Mouse (Mus musculus) kidney, adult 18-20 months (tissue): ENCODE data around the gene Plcb4.
"Not testable (repeated sequence)": the region's sequence is repeated elsewhere in the genome, so short reads cannot be mapped to it uniquely, and the experiment has no call there.

Source experiments
- DNase-seq: peaks from one replicate; pipeline ENCODE4 v3.0.0; 2021

Gene Plcb4

DNA sequence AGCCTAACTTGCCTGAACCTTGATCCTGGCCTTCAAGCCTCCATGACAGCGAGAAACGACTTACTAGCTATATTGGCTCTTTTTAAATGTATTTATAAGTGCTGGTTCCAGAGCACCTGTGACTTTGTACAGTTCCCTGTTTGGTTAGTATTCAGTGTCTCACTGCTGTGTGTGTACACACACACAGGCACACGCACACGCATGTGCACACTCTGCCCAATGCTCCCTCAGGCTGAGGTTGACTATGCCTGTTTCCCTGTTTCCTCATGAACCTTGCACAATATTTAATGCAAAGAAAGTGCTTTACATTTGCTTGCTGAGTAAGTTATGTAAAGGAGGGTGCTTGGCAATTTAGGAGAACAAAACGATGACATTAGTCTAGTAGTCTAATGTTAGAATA, 16.5 kb downstream of the Plcb4 start:
- no peak for DNase-seq

DNA sequence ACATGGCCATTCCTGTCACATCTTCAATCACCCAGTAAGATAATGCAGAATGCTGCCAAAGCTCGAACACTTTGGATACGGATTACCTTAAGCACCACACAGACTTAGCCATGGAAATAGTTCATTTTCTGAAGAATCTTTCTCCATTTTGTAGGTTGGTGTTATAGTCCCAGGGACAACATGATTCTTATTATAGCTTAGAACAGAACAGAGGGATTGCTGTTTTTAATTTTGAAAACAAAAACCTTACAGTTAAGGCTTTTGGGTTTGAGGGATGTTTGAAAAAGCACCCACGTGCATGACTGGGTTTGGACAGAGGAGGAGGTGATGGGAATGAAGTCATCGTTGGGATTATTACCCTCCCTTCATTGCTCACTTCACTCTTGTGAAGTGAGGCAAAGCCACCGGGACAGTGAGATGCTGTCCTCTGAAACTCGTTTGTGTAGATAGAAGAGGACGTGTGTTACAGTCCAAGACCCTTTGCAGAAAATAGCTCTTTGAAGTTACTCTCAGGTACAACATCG, 18.2 kb downstream of the Plcb4 start:
- no peak for DNase-seq

DNA sequence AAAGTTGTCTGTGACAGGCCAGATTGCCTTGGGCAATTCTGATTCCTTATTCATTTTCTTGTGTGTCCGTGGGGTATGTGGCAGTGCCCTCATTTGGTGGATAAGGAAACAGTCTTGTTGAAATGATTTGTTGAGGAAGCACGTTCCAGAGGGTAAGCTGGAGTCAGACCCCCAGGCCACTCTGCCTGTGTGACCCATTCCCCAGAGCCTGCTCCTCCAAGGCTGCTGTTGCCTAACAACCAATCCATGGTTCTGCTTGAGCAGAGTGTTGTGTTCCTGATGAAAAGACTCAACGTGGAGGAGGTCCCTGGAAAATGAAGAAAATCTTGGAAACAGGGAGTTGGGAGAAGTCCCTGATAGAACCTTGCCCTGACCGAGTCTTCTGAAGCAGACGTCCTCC, 18.8 kb downstream of the Plcb4 start:
- DNase-seq = no peak

DNA sequence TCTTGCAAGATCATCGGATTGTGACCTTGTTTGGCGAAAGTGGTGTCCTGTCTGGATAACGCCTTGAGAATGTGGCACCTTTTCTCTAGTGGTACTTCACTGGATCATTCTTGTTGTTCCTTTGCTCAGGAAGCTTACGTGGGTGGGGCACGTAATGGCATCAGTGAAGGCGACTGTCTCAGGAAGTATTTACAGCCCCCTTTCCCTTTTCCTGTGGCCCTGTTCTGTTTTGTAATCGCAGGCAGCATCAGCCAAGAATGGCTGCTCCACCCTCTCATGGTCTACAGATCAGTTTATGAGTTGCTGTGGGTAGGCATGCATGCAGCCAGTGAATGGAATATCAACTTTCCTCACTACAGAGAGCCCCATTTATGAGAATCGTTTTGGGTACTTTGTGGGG, 21.2 kb downstream of the Plcb4 start:
- no peak for DNase-seq

DNA sequence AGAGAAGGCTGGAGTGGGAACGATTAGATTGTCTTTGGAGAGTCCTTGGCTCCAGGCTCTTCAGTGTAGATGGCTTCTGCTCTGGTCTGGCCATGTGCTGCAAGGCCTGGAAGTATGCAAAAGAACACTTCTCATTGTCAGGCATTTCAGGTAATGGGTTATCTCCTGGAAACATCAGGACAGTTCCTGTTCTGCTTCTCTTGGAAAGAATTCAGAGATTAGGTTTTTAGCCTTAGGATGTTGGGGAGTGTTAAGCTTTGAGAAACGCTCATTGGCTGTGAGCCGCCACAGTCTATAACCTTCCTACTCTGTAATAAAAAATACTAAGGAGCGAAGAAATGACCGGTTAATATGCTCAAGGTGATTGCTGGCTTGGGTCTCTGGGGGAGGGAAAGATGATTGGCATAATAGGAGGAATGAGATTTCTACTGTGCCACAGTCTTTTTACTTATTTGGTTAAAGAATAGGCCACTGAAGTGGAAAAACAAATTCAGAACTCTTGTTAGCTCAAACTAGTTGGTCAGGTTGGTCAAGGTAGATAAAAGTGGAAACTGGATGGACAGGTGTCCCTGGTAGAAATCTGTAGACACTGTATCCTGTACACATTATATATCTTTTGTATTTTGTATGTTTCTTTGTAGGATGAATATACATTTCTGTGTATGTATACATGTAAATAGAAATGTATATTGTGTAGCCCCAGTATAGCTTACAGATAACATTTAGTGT, 21.8 kb downstream of the Plcb4 start:
- no peak for DNase-seq

DNA sequence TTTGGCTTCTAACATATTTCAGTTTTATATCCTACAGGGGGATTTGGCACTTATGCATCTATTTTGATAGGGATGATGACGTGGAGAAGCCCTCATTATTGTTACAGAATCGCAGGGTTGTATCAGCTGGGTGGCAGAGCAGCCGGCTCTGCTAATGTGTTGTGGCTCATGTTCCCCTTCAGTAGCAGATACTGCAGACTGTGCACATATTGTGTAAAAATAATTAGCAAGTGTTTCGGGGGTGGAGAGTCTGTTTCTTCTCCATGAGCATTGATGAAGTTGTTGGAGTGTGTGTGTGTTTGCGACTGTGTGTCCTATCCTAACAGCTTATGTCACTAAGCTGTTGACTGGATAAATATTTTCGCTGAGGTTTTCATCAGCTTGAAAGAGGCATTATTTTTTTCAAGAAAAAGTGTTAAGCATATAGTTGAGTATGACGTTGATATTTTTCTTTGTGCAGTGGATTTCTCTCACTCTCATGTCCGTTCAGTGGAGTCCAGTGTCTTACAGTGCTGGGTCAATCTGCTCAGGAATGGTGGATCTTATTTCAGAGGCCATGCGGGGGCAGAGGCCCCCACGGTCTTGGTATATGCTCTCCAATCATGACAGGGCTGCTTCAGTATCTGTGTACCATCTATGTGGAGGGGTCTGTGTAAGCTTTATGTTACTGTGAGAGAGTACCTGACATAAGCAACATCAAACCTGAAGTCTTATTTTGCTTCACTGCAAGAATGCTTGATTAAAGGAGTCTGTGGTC, 25.1 kb downstream of the Plcb4 start:
- no peak for DNase-seq

DNA sequence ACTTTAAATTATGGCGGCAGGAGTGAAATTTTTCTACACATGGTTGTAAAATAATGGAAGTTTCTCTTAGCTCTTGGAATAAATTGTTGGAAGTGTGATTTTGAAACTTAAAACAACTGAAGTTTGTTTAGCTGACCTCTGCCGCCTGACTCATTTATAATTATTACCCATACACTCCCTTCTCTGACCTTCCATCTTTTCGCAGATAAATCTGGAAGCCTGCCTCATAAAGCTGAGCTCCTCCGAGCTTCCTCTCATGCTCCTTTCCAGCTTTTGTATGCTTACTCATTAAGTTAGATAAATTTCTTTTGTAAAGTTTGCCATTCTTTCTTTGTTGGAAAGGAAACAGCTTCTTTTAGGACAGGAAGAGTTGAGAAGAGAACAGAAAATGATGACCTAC, 27.9 kb downstream of the Plcb4 start:
- no peak for DNase-seq

DNA sequence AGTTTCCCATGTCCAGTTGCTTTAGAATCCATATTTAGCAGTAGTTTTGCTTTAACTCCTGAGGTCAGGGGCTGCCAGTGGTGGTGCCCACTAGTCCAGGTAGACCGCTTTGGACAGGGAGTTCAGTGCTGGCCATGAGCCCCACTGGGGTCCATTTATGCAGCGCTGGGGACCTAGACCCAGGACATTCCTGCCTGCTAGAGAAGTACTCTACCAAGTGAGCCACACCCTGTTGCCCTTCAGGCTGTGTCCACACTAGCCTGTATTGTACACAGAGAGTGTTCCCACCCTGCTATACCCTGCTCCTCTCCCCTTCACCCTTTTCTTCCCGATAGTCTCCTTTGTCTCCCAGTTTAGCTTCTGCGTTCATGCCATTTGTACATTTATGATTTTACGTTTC, 28.8 kb downstream of the Plcb4 start:
- DNase-seq = no peak

DNA sequence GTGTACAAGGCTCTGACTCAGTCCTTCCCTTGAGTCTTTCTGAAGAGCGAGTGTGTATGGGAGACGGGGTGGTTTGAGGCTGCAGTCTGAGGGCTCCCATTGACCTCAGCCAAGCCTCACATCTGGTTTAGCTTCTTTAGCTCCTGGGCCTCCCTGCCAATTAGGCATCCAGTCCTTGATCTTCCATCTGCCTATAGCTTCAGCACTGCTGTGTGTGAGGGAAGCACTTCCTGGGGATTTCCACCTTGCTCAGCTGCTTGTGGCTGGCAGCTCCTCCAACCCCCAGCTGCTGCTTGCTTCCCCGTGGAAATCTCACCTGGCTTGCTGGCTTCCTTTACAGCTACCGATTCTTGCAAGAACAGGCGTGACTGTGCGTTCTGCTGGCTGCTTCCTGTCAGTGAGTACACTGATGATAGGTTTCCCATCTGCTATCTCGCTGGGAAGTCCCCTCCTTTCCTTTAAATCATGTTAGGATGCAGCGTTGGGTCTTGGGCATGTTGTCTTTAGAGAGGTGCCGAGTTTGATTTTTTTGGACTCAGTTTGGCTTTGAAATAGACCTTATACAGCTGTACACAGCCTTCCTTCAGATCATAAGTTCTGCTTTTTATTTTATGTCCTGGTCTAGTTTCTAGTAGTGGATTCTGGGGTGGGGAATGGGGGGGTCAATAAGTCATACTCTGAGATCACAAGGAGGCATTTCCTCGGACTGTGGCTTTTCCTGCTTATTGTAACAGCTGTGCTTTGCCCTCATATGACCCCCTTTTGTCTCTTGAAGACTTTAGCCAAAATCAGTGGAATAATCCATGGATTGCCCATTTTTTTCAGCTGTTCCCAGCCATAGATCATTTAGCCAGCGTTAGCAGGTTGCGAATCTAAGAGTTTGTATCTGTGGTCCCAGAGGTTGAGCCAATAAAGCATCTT, 34.0 kb downstream of the Plcb4 start:
- DNase-seq = peak; percentile 30

DNA sequence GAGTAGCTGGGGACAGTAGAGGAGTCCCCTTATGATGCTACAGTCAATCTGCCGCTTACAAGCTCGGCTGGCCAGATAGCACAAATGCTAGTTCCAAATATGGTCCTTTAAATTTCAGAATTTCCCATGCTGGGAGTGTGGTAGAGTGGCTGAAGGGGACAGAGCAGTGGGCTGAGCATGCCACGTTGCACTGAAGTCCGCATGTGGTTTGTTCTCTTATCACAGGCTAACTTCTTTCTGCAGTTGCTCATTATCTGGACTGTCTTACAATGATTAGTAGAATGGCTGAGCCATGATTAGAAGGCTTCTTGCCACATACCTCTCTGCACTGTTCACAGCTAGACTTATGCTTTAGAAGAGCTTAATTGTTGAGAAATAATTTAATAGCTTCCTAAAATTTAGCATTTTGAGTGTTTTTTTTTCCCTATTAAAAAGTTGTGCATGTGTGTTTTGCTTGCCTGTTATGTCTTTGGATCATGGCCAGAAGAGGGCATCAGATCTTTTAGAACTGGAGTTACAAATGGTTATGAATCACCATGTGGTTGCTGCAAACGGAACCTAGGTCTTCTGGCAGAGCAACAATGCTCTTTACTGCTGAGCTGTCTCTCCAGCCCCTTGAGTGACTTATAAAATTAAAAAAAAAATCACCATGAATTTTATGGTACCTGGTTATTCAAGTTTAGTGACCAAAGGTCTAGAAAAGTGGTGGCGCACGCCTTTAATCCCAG, 42.0 kb downstream of the Plcb4 start:
- DNase-seq = no peak

DNA sequence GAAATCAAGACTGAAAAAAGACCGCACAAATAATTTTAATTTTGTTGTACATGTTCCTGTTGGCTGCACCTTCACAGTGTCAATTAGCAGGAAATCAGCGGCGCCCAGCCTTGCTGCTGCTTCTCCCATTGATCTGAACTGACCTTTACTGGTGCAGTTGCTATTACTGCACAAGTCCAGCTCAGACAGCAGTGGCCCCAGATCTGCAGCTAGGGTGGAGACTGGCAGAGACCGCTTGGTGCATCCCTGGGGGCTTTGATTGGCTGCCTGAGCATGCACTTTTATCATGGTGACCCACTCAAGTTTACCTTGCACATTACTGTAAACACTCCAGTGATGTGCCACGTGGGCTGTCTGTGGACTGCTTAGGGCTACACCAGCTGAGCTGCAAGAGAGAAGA, 45.9 kb downstream of the Plcb4 start:
- no peak for DNase-seq

DNA sequence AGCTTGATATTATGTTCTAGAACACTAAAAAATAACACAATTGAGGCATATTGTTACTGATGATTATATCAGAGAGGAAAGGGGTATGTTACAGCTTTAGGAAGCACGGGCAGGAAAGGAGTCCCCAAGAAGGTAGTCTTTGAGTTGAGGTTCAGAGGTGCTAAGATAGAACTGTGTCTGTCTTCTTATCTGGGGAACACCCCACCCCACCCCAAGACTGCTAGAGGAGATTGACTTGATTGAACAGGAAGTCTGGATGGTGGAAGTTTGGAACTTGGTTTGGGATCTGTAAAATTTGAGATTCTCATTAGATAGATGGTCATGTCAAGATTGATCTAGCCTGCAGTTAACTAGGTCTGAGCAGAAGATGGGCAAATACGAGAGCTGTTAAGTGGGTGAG, 48.5 kb downstream of the Plcb4 start:
- DNase-seq = no peak

DNA sequence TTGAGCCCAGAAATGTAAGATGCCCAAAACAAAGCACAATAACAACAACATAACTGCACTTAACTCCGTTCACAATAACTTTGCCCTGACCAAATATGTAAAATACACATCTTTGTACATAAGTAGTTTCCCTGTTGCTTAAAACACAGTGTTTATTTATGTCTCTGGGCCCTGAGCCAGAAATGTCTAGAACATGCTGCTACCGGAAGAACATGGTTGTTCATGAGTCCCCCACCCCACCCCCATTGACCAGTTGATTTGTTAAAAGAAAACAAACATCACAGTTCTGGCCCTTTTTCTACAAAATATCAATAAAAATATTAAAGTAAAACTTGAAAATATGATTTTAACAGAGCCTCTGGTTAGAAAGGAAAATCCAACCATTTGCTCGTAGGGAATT, 49.6 kb downstream of the Plcb4 start:
- no peak for DNase-seq

DNA sequence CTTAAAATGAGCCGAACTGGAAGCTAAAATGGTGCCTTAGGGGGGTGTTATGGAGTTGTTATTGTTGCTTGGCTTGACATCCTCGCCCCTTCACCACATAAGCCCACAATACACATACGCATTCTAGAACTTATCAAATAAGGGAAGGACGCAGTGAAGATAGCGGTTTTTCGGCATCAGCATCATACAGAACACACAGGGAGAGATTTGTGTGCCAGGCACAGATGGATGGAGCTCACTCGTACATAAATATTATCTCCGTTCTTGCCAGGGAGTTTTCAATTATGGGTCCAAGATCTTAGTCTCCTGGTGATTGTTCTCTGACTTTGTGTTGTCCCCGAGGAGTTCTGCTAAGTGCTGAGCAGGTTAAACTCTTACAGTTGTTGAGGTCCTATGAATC, 50.0 kb downstream of the Plcb4 start:
- no peak for DNase-seq

DNA sequence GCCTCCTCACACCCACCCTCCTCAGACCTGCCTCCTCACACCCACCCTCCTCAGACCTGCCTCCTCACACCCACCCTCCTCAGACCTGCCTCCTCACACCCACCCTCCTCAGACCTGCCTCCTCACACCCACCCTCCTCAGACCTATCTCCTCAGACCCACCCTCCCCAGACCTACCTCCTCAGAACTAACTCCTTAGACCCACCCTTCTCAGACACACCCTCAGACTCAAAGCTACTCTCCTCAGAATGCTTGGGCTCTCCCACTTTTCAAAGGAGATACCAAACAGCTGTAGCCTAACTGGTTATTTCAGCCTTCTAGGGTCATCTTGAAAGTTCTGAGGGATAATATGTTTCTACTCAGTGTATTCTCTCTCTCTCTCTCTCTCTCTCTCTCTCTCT, 50.9 kb downstream of the Plcb4 start:
- DNase-seq = not testable (repeated sequence)

DNA sequence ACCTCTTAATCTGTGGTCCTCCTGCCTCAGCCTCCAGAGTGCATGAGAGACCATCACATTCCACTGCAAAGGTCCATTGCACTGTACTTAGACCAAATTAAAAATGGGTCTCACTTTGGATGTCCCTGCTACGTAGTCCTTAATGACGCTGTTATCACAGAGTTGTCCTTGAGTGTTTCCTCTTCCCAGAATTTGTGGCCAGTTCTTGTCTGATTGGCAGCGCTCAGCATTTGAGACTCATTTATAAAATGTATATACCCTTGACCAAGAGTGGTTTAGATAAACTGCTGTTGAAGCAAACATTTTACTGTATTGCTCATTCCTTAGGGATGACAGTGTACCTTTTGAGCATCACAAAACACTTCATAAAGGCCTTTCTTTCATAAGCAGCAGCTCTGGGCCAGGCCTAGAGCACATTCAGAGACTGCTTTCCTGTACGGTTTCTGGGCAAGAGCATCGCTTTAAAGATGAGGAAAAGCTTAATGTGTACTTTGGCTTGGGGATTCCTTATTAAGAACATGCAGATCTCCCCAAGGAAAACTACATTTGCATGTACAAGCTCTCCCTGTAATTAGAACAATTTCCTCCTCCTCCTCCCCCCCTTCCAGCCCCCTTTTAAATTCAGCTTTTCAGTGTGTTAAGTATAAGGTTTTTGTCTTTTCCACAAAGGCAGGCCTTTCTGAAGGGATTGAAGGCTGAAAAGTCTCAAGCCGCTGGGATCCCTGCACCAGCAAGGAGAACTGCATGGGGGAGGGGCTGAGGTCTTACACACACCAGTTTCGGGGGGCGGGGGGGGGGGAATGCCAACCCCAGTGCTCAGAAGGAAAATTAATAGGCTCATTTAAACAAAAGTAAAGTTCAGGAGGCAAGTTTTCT, 52.5 kb downstream of the Plcb4 start:
- DNase-seq = no peak

DNA sequence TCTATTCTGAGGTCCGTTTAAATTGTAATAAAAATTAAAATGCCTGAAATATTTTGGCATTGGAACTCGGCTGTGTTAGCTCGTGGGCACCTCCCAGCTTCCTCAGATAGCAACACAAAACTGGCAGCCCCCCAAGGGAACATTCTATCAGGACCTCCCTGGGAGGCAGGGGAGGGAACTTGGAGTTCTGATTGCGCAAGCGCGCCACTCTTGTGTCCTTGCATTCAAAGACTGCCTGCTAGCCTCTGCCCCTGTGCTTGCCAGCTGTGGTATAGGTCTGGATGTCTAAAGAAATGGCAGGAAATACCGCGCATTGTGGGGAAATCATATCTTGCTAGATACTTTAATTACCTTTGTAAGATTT, 53.1 kb downstream of the Plcb4 start:
- DNase-seq = peak; percentile 80

DNA sequence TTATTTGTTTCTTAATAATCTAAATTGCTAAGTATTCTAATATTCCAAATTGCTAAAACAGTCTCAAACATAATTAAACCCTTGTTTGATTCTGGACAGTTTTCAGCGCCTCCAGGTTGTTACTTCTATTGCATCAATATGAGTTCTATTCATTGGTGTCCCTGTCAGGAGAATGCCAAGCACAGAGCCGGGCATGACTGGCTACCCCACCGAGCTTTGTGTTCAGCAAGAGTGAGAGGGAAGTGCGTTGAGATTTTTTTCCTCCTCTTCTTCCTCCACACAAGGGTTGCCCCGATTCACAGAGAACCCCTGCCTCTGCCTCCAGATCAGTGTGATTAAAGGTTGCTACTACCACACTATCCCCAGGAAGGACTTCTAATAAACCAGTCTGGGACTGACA, 53.5 kb downstream of the Plcb4 start:
- no peak for DNase-seq

DNA sequence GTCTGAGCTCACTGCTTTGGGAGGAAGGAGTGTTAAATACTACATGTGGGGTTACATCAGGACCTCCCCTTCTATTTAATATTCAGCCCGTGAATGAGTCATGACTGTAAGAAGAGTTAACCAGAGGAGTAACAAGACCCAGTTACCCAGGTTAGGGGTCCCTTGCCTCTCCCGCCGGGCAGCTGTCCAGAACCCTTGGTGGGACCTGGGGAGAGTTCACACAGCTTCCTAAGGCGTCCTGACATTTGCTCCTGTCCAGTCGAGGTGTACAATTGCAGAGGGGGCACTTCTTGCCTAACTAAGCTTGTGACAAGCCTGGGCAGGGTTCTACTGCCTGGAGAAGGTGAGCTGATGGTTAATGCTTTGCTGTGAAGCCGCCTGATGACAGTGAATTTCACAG, 54.1 kb downstream of the Plcb4 start:
- no peak for DNase-seq

DNA sequence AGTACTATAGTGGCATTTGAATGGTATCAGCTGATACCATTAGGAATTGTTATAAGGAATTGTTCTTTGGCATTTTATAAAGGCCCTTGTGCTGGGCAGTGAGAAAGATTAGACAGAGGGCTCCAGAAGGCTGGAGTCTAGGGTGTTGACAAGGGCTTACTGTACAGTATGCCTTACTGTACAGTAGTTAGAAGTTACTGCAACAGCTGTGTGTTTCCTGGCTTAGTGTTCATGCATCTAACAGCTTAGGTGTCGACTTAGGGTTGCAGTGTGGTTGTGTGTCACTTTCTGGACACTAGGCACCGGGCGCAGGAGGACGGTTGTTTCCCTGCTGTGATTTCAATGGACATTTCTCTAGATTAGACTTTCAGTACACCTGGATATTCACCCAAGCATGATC, 57.4 kb downstream of the Plcb4 start:
- DNase-seq = no peak

DNA sequence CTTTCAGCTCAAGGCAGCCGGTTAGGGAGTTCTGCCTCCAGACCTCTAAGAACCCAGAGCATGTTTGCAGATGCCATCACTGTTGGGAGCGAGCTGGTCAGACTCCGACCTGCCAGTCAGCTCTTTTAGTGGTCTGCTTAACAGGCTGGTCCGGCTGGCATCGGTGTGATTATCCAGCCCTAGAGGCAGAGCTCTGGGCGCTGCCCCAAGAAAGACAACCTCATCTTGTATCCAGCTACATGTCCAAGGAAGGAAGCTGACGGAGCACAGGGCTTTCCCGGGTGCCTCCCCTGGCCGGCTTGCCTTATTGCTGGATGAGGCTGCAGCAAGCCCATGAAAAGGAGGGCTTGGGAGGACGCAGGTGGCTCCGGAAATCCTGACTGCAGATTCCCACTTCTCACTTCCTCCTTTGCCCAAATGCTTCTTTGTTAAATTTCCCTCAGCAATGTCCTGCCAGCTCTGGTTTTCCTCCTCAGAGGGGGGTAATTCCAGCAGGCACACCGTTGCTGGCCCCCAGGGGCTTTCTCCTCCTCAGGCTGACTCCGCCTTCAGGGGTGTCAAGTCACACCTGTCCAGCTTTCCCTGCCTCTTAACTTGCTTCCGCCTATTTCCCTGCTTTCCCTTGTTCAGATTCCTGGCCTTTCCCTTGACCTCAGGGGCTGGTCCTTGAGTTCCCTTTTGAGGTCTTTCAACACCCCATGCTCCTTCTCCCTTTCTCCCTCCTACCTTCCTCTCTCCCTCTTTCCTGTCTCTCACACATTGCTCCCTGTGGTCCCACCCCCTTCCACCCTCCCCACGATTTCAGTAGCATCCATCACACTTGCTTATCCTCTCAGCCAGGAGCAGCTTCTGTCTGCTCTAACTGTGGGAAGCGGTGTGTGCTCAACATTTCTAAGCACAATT, 58.7 kb downstream of the Plcb4 start:
- DNase-seq = peak; percentile 47
